Mouse (Mus musculus): ENCODE measurements around the gene Oog1.
"Not testable (repeated sequence)": the region's sequence is repeated elsewhere in the genome, so short reads cannot be mapped to it uniquely, and the experiment has no call there.

DNA sequence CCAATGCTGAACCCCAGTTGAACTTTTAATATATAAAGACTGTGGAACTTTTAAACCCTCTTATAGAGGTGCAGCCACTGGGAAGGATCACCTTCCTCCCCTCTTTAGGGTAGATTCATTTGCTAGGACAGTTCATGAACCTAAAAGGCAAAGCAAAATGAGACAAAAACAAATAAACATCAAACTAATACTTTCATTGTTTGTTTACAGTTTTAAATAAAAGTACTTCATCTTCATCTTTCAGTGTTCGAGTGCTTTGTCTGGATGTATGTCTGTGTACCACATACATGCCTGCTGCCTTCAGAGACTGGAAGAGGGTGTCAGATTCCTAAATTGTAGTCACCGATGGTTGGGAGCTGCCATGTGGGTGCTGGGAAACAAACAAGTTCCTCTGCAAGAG, 42.0 kb downstream of the Oog1 start, which contains the start of gene Gm16381:
- not testable (repeated sequence) for TF ChIP-seq POLR2A (IDR thresholded peaks at IDR 0.05; ENCODE audit: low read depth, low read length); CTCF (IDR thresholded peaks at IDR 0.05; ENCODE audit: extremely low read depth, insufficient read length, insufficient replicate concordance, low read depth, low read length)
